Mouse (Mus musculus): ENCODE measurements around the gene Tmem247. TPM values are rescaled to one million over a fixed set of nuclear protein-coding genes. Genes with fewer than 3 reads are reported as not detected.
A peak's percentile ranks its signal among the peaks of the same experiment; 100 is the strongest.

Gene Tmem247
- polyA plus RNA-seq, 1 experiment from 2014 or later: not detected

GRCm38 (mm10) chr17:86903596-86903995 is 13.6 kb upstream of the Tmem247 start:
- DNase-seq (peak; percentile 25), ATAC-seq (no peak)
- Histone ChIP-seq H3K36me3 (replicated peaks; ENCODE audit: insufficient read depth, low read length) (no peaks in the 10 kb centered on the region), H3K27me3 (ENCODE audit: insufficient read depth, low read length) (no peaks in the 10 kb centered on the region), H3K4me1 (ENCODE audit: insufficient read depth) (peaks cover 28% of the 10 kb centered on the region), H3K27ac (ENCODE audit: low read depth) (no peak overlapping the region), H3K9me3 (ENCODE audit: low read length) (no peaks in the 10 kb centered on the region), H3K4me2 (ENCODE audit: low read depth, low read length) (no peak overlapping the region), H3K4me3 (ENCODE audit: low read depth, low read length) (no peak overlapping the region), H3K9ac (replicated peaks) (no peak overlapping the region)
- TF ChIP-seq EP300 (IDR thresholded peaks at IDR 0.05; ENCODE audit: low read depth): no peak
- TF ChIP-seq CTCF (IDR thresholded peaks at IDR 0.05; ENCODE audit: low read depth): 0 out of 2 replicates have a peak, but pooled peaks have one; percentile 5
- WGBS (ENCODE audit: insufficient replicate concordance): 28% methylated on average over 7 of the region's 7 CpGs

DNA sequence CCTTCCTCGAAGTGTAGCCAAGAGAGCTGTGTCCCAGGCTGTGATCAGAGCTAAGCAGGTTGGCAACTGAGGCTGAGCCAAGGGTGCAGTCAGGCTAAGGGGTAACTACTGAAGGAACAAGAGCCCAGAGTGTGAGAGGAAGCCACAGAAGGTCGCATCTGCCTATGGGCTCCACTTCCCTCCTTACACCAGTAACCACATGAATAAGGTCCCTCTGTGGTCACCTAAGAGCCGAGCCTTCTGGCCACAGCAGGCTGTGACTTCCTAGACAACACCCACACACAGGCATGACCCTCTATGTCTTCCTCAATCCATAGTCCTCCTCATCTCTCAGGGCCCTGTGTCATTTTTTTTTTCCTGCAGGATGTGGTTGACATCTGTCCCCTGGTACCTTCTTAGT is 12.9 kb upstream of the Tmem247 start:
- no peaks in the 10 kb centered on the region for H3K27me3 ChIP-seq (ENCODE audit: insufficient read depth, low read length)
- DNase-seq (no peak), ATAC-seq (no peak)
- no peak overlapping the region for H3K27ac ChIP-seq (ENCODE audit: low read depth)
- 32% methylated on average over 3 of the region's 3 CpGs for WGBS (ENCODE audit: insufficient replicate concordance)
- no peak overlapping the region for H3K4me3 ChIP-seq (ENCODE audit: low read depth, low read length)
- TF ChIP-seq CTCF (IDR thresholded peaks at IDR 0.05; ENCODE audit: low read depth): no peak
- no peak for TF ChIP-seq EP300 (IDR thresholded peaks at IDR 0.05; ENCODE audit: low read depth)
- no peaks in the 10 kb centered on the region for H3K36me3 ChIP-seq (replicated peaks; ENCODE audit: insufficient read depth, low read length)
- H3K9ac ChIP-seq (replicated peaks): no peak overlapping the region
- no peak overlapping the region for H3K4me2 ChIP-seq (ENCODE audit: low read depth, low read length)
- peaks cover 28% of the 10 kb centered on the region for H3K4me1 ChIP-seq (ENCODE audit: insufficient read depth)
- no peaks in the 10 kb centered on the region for H3K9me3 ChIP-seq (ENCODE audit: low read length)

- no peak overlapping the region for H3K9ac ChIP-seq (replicated peaks)
- H3K36me3 ChIP-seq (replicated peaks; ENCODE audit: insufficient read depth, low read length): no peaks in the 10 kb centered on the region
- no peaks in the 10 kb centered on the region for H3K27me3 ChIP-seq (ENCODE audit: insufficient read depth, low read length)
- H3K4me3 ChIP-seq (ENCODE audit: low read depth, low read length): no peak overlapping the region
- peak overlapping the region; percentile 47 for H3K4me2 ChIP-seq (ENCODE audit: low read depth, low read length)
- peak; percentile 67 for DNase-seq
- peaks cover 27% of the 10 kb centered on the region for H3K4me1 ChIP-seq (ENCODE audit: insufficient read depth)
- peak overlapping the region; percentile 70 for H3K27ac ChIP-seq (ENCODE audit: low read depth)
- peak; percentile 55 for TF ChIP-seq CTCF (IDR thresholded peaks at IDR 0.05; ENCODE audit: low read depth)
- TF ChIP-seq EP300 (IDR thresholded peaks at IDR 0.05; ENCODE audit: low read depth): no peak
- ATAC-seq: peak; percentile 82
- WGBS (ENCODE audit: insufficient replicate concordance): 38% methylated on average over 19 of the region's 19 CpGs
- no peaks in the 10 kb centered on the region for H3K9me3 ChIP-seq (ENCODE audit: low read length)
These were observed 11.6 kb upstream of the Tmem247 start for GRCm38 (mm10) chr17:86905297-86906135.

DNA sequence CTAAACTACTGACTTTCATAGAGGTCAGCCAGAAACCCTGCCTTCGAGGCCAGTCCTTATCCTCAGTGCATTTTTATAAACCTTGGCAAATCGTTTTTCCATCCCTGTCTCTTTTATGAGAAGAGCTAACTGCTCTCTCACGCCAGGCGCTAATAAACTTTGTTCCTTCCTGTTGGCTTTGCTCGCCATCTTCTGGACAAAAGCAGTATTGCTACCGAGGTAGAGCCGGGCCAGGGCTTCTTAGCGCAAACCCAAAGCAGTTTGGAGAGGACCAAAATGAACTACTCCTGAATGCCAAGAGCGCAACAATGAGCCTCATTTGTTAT is 11.0 kb upstream of the Tmem247 start:
- Histone ChIP-seq H3K36me3 (replicated peaks; ENCODE audit: insufficient read depth, low read length) (no peaks in the 10 kb centered on the region), H3K4me3 (ENCODE audit: low read depth, low read length) (no peak overlapping the region), H3K4me1 (ENCODE audit: insufficient read depth) (peaks cover 24% of the 10 kb centered on the region), H3K9me3 (ENCODE audit: low read length) (no peaks in the 10 kb centered on the region), H3K9ac (replicated peaks) (no peak overlapping the region), H3K27me3 (ENCODE audit: insufficient read depth, low read length) (no peaks in the 10 kb centered on the region), H3K4me2 (ENCODE audit: low read depth, low read length) (peak overlapping the region; percentile 47), H3K27ac (ENCODE audit: low read depth) (peak overlapping the region; percentile 70)
- DNase-seq (peak; percentile 82), ATAC-seq (peak; percentile 64)
- 3% methylated on average over 9 of the region's 9 CpGs for WGBS (ENCODE audit: insufficient replicate concordance)
- TF ChIP-seq CTCF (IDR thresholded peaks at IDR 0.05; ENCODE audit: low read depth) (peak; percentile 92), EP300 (IDR thresholded peaks at IDR 0.05; ENCODE audit: low read depth) (no peak)

DNA sequence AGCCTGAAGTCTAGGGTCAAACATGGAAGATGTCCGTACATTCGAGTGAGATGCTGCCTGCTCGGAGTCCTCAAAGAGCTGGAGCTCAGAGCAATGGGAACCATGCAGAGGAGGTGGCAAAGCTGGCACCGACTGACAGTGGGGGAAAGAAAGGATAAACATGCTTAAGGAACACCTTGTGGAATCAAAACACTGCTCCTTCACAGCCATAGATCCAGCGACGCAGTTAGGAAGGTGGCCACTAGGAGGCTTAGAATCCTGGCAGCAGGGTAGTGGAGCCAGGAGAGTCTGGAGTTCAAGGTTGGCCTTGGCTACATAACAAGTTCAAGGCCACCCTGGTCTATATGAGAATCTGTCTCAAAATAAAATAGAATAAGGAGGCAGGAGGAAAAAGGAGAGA is 10.5 kb upstream of the Tmem247 start:
- Histone ChIP-seq H3K9ac (replicated peaks) (no peak overlapping the region), H3K4me2 (ENCODE audit: low read depth, low read length) (no peak overlapping the region), H3K27ac (ENCODE audit: low read depth) (no peak overlapping the region), H3K4me3 (ENCODE audit: low read depth, low read length) (no peak overlapping the region), H3K27me3 (ENCODE audit: insufficient read depth, low read length) (no peaks in the 10 kb centered on the region), H3K9me3 (ENCODE audit: low read length) (no peaks in the 10 kb centered on the region), H3K36me3 (replicated peaks; ENCODE audit: insufficient read depth, low read length) (no peaks in the 10 kb centered on the region), H3K4me1 (ENCODE audit: insufficient read depth) (peaks cover 28% of the 10 kb centered on the region)
- DNase-seq (no peak), ATAC-seq (no peak)
- 25% methylated on average over 6 of the region's 6 CpGs for WGBS (ENCODE audit: insufficient replicate concordance)
- TF ChIP-seq EP300 (IDR thresholded peaks at IDR 0.05; ENCODE audit: low read depth) (no peak), CTCF (IDR thresholded peaks at IDR 0.05; ENCODE audit: low read depth) (peak; percentile 42)

GRCm38 (mm10) chr17:86907092-86907491 is 10.1 kb upstream of the Tmem247 start:
- DNase-seq (no peak), ATAC-seq (no peak)
- Histone ChIP-seq H3K9me3 (ENCODE audit: low read length) (no peaks in the 10 kb centered on the region), H3K4me2 (ENCODE audit: low read depth, low read length) (no peak overlapping the region), H3K4me1 (ENCODE audit: insufficient read depth) (peaks cover 30% of the 10 kb centered on the region), H3K27ac (ENCODE audit: low read depth) (no peak overlapping the region), H3K27me3 (ENCODE audit: insufficient read depth, low read length) (no peaks in the 10 kb centered on the region), H3K36me3 (replicated peaks; ENCODE audit: insufficient read depth, low read length) (no peaks in the 10 kb centered on the region), H3K9ac (replicated peaks) (no peak overlapping the region), H3K4me3 (ENCODE audit: low read depth, low read length) (no peak overlapping the region)
- TF ChIP-seq CTCF (IDR thresholded peaks at IDR 0.05; ENCODE audit: low read depth) (no peak), EP300 (IDR thresholded peaks at IDR 0.05; ENCODE audit: low read depth) (no peak)
- WGBS (ENCODE audit: insufficient replicate concordance): 85% methylated on average over 3 of the region's 3 CpGs
